Mouse (Mus musculus) stomach, embryonic 14.5 days (tissue): ENCODE data around the gene Ppif. TPM values are rescaled to one million over a fixed set of nuclear protein-coding genes. Genes with fewer than 3 reads are reported as not detected.

ENCODE experiments used
- ATAC-seq: fragments of 200-750 bp; cut with Nextera tagmentation; 2 replicates; pipeline ENCODE4 v1.8.0; 2017; ENCODE audit warnings: low read depth, moderate TSS enrichment; ENCODE audit not compliant: insufficient number of reproducible peaks, insufficient read depth, low FRiP score
- H3K27ac ChIP-seq: fragments of 300-500 bp; sonication (generic); 2 replicates; pipeline ENCODE4 v1.5.1; 2014; ENCODE audit warnings: mild to moderate bottlenecking, low read length, moderate library complexity, mixed read lengths
- H3K27me3 ChIP-seq: fragments of 300-500 bp; sonication (generic); 2 replicates; pipeline ENCODE4 v1.6.1; 2014; ENCODE audit warnings: low read length, control low read depth, mixed read lengths; ENCODE audit not compliant: control insufficient read depth, insufficient read depth
- H3K36me3 ChIP-seq: fragments of 300-500 bp; sonication (generic); 2 replicates; pipeline ENCODE4 v1.6.1; 2014; ENCODE audit warnings: mild to moderate bottlenecking, control low read depth, low read length, moderate library complexity, mixed read lengths; ENCODE audit not compliant: control insufficient read depth, insufficient read depth
- H3K4me1 ChIP-seq: fragments of 300-500 bp; sonication (generic); 2 replicates; pipeline ENCODE4 v1.6.1; 2014; ENCODE audit warnings: low read length, control low read depth, mixed read lengths; ENCODE audit not compliant: control insufficient read depth, insufficient read depth
- H3K4me2 ChIP-seq: fragments of 300-500 bp; sonication (generic); replicated peaks from 2 replicates; pipeline ENCODE4 v1.6.1; 2014; ENCODE audit warnings: low read depth, low read length, control low read depth
- H3K4me3 ChIP-seq: fragments of 300-500 bp; sonication (generic); 2 replicates; pipeline ENCODE4 v1.5.1; 2014; ENCODE audit warnings: low read depth, low read length, control low read depth
- H3K9ac ChIP-seq: fragments of 300-500 bp; sonication (generic); replicated peaks from 2 replicates; pipeline ENCODE4 v1.6.1; 2014; ENCODE audit warnings: low read depth, mild to moderate bottlenecking, control low read depth, low read length, moderate library complexity, mixed read lengths
- H3K9me3 ChIP-seq: fragments of 300-500 bp; sonication (generic); 2 replicates; pipeline ENCODE4 v1.6.1; 2016; ENCODE audit warnings: low read depth, low read length, control low read depth; ENCODE audit not compliant: control insufficient read depth
- WGBS: fragments of 180-500 bp; shearing (Covaris S2); extraction: QIAGEN DNeasy Blood & Tissue Kit; methylation state at CpG from one replicate; pipeline ENCODE4 v1.1.7; 2014; 5-methylcytosine and 5-hydroxymethylcytosine counted together
- polyA plus RNA-seq: library from polyadenylated mRNA; unstranded; fragments of >200 nt; fragmentation: Nextera tagmentation; extraction: Ambion mirVana; gene quantifications from 2 replicates; pipeline ENCODE4 v1.2.1, GENCODE M21; 2014

The Ppif gene
- polyA plus RNA-seq, 1 experiment from 2014 or later: 48.3 TPM

DNA sequence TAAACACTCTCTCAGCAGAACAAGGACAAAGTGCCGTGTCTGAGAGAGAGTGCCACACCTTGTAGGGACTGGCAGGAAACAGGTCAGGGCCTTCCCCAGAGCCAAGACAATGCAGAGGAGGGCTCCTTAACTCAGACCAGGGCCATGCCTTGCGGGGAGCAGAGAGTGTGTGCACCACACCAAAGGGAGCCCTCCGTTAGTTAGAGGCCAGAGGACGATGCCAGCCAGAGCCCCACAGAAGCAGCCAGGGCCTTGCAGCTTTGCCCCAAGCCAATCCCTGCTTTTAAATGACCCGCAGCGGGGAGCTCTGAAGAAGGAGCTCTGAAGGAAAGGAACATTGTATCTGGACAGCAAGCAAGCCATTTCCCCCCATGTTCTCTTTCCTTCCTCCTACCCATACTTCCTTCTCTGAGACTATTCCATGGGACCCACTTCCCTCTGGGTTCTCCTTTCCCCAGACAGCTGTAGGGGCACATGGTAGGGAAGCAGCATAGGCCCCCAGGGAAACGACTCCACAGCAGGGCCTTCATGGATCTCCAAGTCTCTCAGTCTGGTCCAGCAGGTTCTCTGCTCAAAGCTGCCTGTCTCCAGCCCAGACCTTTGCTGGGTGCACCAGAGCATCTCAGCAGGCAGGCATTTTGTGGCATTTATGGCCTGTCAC is 30.2 kb upstream of the Ppif start:
- Histone ChIP-seq H3K9me3 (no peaks in the 10 kb centered on the region), H3K9ac (no peak overlapping the region), H3K4me1 (no peaks in the 10 kb centered on the region), H3K4me3 (no peak overlapping the region), H3K36me3 (peaks cover 67% of the 10 kb centered on the region), H3K27ac (no peak overlapping the region), H3K4me2 (no peak overlapping the region), H3K27me3 (no peaks in the 10 kb centered on the region)
- no peak for ATAC-seq
- WGBS: 84% methylated on average over 7 of the region's 7 CpGs

DNA sequence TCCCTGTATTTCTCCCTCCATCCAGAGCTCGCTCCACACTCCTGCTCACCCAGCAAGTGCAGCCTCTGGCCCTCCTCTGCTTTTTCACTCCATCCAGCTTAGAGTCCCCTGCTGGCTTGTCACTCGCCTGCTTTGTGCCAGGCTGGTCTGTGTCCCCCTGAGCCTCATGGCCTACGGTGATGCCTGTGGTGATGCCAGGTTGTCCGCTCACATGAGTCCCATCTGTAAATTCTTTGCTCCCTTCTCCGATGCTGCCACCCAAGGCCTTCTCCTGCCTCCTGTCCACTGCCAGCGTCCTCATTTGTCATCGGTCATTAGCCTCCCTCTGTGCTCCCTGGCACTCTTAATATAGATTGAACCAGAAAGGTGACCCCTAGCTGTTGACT is 29.7 kb upstream of the Ppif start:
- Histone ChIP-seq H3K9me3 (no peaks in the 10 kb centered on the region), H3K27ac (no peak overlapping the region), H3K4me1 (no peaks in the 10 kb centered on the region), H3K4me3 (no peak overlapping the region), H3K9ac (no peak overlapping the region), H3K4me2 (no peak overlapping the region), H3K36me3 (peaks cover 62% of the 10 kb centered on the region), H3K27me3 (no peaks in the 10 kb centered on the region)
- WGBS: 76% methylated on average over 7 of the region's 7 CpGs
- ATAC-seq: no peak

DNA sequence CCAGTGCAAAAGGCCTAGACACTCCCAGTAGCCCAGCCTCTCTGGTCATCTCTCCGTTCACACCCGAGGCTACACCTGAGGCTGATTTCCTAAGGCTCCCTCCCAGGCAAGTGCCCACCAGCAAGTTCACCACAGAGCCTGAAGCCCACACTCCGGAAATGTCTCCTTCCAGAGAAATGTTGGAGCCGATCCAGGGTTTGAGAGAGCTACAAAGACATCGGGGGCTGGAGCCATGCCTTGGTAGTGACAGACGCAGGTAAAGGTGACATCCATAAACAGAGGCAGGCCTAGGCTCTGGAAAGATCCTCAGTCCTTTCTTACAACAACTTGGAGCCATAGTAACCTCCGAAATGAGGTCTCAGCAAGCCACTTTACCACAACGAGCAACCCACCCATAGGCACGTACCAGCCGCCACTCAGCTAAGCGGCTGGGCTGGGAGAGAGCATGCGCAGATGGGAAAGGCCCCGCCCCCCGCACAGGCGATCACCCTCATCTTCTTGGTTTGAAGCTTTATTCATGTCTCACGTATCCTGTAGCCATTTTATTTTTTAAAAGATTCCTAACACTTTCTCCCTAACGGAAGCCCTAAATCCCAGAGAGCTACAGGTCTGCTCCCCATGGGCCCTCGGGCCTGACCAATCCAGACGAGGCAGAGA is 28.5 kb upstream of the Ppif start:
- H3K27ac ChIP-seq: no peak overlapping the region; the same call in 1 of the 2 replicates
- H3K4me2 ChIP-seq: no peak overlapping the region
- peaks cover 51% of the 10 kb centered on the region for H3K36me3 ChIP-seq
- no peak overlapping the region for H3K4me3 ChIP-seq
- no peaks in the 10 kb centered on the region for H3K27me3 ChIP-seq
- no peaks in the 10 kb centered on the region for H3K9me3 ChIP-seq
- H3K4me1 ChIP-seq: no peaks in the 10 kb centered on the region
- H3K9ac ChIP-seq: no peak overlapping the region
- ATAC-seq: no peak
- 76% methylated on average over 19 of the region's 19 CpGs for WGBS

DNA sequence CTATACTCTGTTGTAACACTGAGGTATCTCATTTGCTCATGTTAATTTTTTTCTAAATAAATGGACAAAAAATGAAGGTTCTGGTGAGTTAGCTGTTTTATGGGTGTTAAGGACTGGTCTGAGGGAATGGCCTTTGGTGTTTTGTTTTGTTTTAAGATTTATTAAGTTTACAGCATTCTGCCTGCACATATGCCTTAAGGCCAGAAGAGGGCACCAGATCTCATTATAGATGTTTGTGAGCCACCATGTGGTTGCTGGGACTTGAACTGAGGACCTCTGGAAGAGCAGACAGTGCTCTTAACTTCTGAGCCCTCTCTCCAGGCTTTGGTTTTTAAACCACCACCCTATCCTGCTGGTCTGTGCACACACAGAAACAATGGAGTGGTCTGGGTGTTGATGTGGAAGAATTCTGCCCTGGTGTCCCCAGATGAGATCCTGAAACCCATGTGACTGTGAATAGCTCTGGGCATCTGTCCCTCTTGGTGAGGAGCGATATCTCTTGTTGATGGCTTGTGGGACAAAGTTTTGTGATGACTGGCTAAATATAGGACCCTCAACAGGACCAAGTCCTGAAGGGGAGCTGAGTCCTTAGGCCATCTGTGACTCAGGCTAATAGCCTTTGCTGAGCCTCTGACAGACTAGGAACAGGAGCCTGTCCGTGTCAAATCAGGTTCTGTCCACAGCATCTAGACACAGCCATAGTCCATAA is 27.1 kb upstream of the Ppif start:
- ATAC-seq: no peak

DNA sequence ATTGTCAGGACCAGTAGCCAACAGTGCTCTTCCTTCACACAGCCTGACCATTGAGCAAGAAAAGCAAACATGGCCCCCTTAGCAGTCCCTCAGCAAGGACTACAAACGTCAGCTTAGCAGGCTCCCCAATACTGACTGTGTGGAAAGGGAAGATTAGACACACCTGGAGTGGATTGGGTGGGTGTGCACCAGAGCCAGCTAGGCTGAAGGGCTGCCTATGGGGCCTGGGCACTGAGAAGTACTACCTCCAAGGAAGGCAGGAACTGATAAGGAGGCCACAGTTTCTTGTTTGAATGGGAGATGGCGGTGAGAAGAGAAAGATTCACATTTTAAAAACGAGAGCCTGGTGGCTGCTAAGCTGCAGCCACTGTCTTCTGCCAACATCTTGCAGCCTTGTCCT is 26.4 kb upstream of the Ppif start:
- no peak overlapping the region for H3K4me2 ChIP-seq
- peaks cover 32% of the 10 kb centered on the region for H3K36me3 ChIP-seq
- H3K9me3 ChIP-seq: no peaks in the 10 kb centered on the region
- no peak for ATAC-seq
- no peak overlapping the region for H3K9ac ChIP-seq
- H3K4me3 ChIP-seq: no peak overlapping the region
- no peaks in the 10 kb centered on the region for H3K27me3 ChIP-seq
- WGBS: 63% methylated on average over 3 of the region's 3 CpGs
- H3K4me1 ChIP-seq: no peaks in the 10 kb centered on the region
- H3K27ac ChIP-seq: no peak overlapping the region

More for the DNA sequence above, 27.1 kb upstream of the Ppif start:
- Histone ChIP-seq H3K4me1 (no peaks in the 10 kb centered on the region), H3K4me2 (no peak overlapping the region), H3K9ac (no peak overlapping the region), H3K9me3 (no peaks in the 10 kb centered on the region), H3K4me3 (no peak overlapping the region), H3K27ac (no peak overlapping the region), H3K27me3 (no peaks in the 10 kb centered on the region), H3K36me3 (peaks cover 37% of the 10 kb centered on the region)
- 93% methylated on average over 2 of the region's 2 CpGs for WGBS

DNA sequence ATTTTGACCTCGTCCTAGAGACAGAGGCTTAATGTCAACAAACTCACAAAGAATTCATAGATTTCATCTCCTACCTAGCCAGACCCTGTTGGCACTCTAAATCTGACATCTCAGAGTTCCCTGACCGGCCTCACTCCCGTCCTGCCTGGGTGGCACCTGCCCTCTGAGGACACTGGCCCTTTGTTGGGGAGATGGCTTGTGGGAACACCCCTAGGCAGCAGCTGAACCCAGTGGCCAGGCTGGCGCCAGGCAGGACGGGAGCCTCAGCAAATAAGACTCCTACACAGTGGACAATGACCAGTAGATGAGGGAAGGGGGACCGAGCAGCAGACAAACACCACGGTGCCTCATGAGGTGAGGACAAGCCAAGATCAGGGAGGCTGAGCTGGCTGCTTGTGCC is 14.3 kb upstream of the Ppif start:
- no peak for ATAC-seq
- Histone ChIP-seq H3K9me3 (no peaks in the 10 kb centered on the region), H3K9ac (no peak overlapping the region), H3K4me3 (no peak overlapping the region), H3K27ac (no peak overlapping the region), H3K4me2 (no peak overlapping the region), H3K4me1 (no peaks in the 10 kb centered on the region), H3K36me3 (no peaks in the 10 kb centered on the region), H3K27me3 (no peaks in the 10 kb centered on the region)
- WGBS: 52% methylated on average over 7 of the region's 7 CpGs

DNA sequence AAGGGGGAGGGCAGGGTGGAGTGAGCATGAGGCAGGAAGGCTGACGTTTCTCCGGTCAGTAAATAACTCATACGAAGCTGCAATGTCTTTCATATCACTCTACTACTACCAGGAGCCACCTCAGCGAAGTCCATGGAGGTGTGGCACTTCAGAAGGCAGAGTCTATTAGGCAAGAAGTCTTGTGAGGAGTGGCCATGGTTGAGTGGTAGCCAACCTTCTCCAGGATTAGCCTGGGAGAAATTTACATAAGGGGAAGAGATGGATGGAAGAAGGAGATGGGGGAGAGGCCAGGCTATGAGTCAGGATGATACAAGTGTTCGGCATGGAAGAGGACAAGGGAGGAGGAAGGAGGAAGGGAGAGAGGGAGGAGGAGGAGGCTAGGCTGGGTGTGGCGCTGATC is 11.9 kb upstream of the Ppif start:
- H3K27ac ChIP-seq: no peak overlapping the region
- H3K9me3 ChIP-seq: no peaks in the 10 kb centered on the region
- no peak overlapping the region for H3K4me3 ChIP-seq
- no peaks in the 10 kb centered on the region for H3K27me3 ChIP-seq
- 0 out of 2 replicates have a peak, but pooled peaks cover 3% of the 10 kb centered on the region for H3K4me1 ChIP-seq
- no peak overlapping the region for H3K4me2 ChIP-seq
- H3K36me3 ChIP-seq: no peaks in the 10 kb centered on the region
- WGBS: 67% methylated on average over 6 of the region's 6 CpGs
- H3K9ac ChIP-seq: no peak overlapping the region
- no peak for ATAC-seq

DNA sequence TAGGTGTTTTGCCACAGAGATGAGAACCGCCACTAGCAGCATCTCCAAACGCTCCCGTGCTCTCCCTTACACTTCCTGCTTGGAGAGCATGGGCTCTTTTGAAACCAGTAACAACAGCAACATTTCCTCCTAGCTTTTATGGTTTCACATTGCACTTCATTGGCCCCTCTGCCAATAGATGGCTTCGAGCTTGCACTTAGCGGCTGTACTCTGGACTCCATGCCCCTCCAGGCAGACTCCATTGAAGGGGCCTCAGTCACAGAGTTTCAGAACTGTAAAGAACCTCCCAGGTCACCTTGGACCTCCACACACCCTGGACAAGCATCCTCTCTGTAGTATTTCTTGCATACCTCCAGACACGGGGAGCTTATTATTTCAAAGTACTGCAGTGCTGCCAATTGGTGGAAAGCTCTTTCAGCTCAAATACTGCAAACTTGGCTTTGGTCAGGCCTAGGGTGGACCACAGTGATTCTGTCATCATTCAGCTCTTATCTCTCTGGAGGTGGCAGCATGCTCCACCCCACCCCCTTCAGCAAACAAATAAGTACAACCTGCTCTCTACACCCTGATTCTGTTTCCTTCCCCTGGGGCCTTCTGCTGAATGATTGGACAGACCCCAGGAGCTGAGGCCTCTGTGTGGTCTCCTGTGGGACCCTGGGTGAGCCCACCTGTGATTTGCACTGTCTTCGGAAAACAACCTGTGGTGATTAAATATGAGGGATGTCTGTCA is 7.6 kb upstream of the Ppif start:
- Histone ChIP-seq H3K27me3 (no peaks in the 10 kb centered on the region), H3K4me1 (0 out of 2 replicates have a peak, but pooled peaks cover 8% of the 10 kb centered on the region), H3K27ac (peak overlapping the region; percentile 70), H3K9ac (no peak overlapping the region), H3K9me3 (no peaks in the 10 kb centered on the region), H3K4me3 (no peak overlapping the region), H3K4me2 (no peak overlapping the region), H3K36me3 (no peaks in the 10 kb centered on the region)
- peak; percentile 59 for ATAC-seq
- 59% methylated on average over 7 of the region's 7 CpGs for whole genome bisulfite sequencing
